Mouse (Mus musculus): Measurements from ENCODE around the gene Zfp189. TPM values are rescaled to one million over a fixed set of nuclear protein-coding genes. Genes with fewer than 3 reads are reported as not detected.
"Not testable (repeated sequence)": the region's sequence is repeated elsewhere in the genome, so short reads cannot be mapped to it uniquely, and the experiment has no call there.

Zfp189 gene
- polyA plus RNA-seq, 1 experiment from 2014 or later: 2.1 TPM

DNA sequence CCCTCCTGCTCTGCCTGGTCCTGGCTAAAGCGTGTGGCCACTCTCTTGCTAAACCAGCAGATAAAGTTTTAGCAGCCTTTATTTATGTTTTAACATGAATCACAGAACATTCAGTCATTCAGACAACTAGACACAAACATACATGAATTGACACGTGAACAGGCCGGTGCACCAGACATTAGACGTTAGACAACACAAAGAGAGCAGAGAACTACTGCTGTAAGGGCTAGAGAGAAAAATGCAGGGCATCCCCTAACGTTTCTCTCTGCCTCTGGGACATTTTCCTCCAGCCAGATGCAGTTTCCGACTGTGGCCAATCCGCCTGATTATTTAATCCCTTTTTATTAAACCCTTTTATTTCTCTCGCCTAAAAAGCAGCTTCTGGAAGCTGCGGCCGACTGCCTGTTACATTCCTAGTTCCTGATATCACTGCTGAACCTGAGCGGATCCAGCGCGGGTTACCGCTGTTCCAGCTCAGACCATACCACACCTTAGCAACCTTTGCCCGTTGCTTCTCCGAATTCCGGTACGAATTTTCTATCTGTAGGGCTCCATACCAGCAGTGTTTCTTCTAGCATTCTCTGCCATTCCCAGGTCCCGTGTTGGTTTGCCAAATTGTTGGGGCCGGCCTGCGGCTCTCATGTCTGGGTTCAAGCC, 40.7 kb upstream of the Zfp189 start:
- peak; percentile 65 for ATAC-seq (ENCODE audit: low FRiP score, low TSS enrichment)
- WGBS: 11% methylated on average over 21 of the region's 21 CpGs

GRCm38 (mm10) chr4:49480896-49481295, 40.1 kb upstream of the Zfp189 start:
- no peak overlapping the region for H3K9ac ChIP-seq (ENCODE audit: low read length)
- no peaks in the 10 kb centered on the region for H3K27me3 ChIP-seq (ENCODE audit: control insufficient read depth, insufficient read depth, low read length)
- DNase-seq (ENCODE audit: low spot score): peak; percentile 77
- no peak for TF ChIP-seq CTCF (IDR thresholded peaks at IDR 0.05; ENCODE audit: low read depth)
- no peak for TF ChIP-seq EP300 (optimal IDR thresholded peaks at IDR 0.05)
- H3K36me3 ChIP-seq (ENCODE audit: control insufficient read depth, insufficient read depth, low read length): no peaks in the 10 kb centered on the region
- peak overlapping the region; percentile 45 for H3K4me2 ChIP-seq (replicated peaks; ENCODE audit: low read depth)
- 35% methylated on average over 3 of the region's 3 CpGs for WGBS
- H3K9me3 ChIP-seq (ENCODE audit: control insufficient read depth, low read length): no peaks in the 10 kb centered on the region
- ATAC-seq (ENCODE audit: low FRiP score, low TSS enrichment): peak; percentile 88
- H3K4me1 ChIP-seq (replicated peaks; ENCODE audit: control insufficient read depth, insufficient read depth): no peaks in the 10 kb centered on the region
- peak overlapping the region; percentile 69 for H3K27ac ChIP-seq (replicated peaks)
- H3K4me3 ChIP-seq (ENCODE audit: low read depth, low read length): 0 out of 2 replicates have a peak overlapping the region, but pooled peaks have one; percentile 27

More for the DNA sequence above, 40.7 kb upstream of the Zfp189 start:
- Histone ChIP-seq H3K36me3 (ENCODE audit: control insufficient read depth, insufficient read depth, low read length) (no peaks in the 10 kb centered on the region), H3K4me2 (replicated peaks; ENCODE audit: low read depth) (peak overlapping the region; percentile 45), H3K4me1 (replicated peaks; ENCODE audit: control insufficient read depth, insufficient read depth) (no peaks in the 10 kb centered on the region), H3K27me3 (ENCODE audit: control insufficient read depth, insufficient read depth, low read length) (no peaks in the 10 kb centered on the region), H3K9me3 (ENCODE audit: control insufficient read depth, low read length) (no peaks in the 10 kb centered on the region), H3K4me3 (ENCODE audit: low read depth, low read length) (peak overlapping the region; percentile 27), H3K9ac (ENCODE audit: low read length) (0 out of 2 replicates have a peak overlapping the region, but pooled peaks have one; percentile 9), H3K27ac (replicated peaks) (peak overlapping the region; percentile 69)
- DNase-seq (ENCODE audit: low spot score): peak; percentile 64
- TF ChIP-seq EP300 (optimal IDR thresholded peaks at IDR 0.05): no peak
- TF ChIP-seq CTCF (IDR thresholded peaks at IDR 0.05; ENCODE audit: low read depth): no peak

DNA sequence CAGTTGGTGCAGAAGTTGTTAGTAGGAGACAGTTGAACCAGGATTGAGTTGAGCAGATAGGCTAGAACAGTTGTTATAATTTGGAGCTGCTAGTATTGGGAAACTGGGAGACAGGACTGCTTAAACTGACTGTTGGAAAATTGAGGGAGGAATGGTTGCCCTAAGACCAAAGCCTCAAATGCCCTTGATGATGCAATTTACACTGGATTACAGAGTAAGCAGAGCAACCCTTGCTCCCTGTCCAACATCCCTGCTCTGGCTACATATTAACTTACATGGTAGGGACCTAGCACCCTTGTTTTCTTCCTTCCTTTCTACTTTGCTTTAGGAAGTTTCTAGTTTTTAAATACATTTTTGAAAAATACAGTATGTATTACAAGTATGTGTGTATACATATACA, 35.5 kb upstream of the Zfp189 start:
- Histone ChIP-seq H3K4me1 (replicated peaks; ENCODE audit: control insufficient read depth, insufficient read depth) (no peaks in the 10 kb centered on the region), H3K9me3 (ENCODE audit: control insufficient read depth, low read length) (no peaks in the 10 kb centered on the region), H3K9ac (ENCODE audit: low read length) (no peak overlapping the region), H3K36me3 (ENCODE audit: control insufficient read depth, insufficient read depth, low read length) (no peaks in the 10 kb centered on the region), H3K27me3 (ENCODE audit: control insufficient read depth, insufficient read depth, low read length) (no peaks in the 10 kb centered on the region), H3K4me3 (ENCODE audit: low read depth, low read length) (no peak overlapping the region), H3K27ac (replicated peaks) (no peak overlapping the region), H3K4me2 (replicated peaks; ENCODE audit: low read depth) (no peak overlapping the region)
- DNase-seq (ENCODE audit: low spot score) (no peak), ATAC-seq (ENCODE audit: low FRiP score, low TSS enrichment) (peak; percentile 73; the same call in 1 of the 2 replicates)
- TF ChIP-seq EP300 (optimal IDR thresholded peaks at IDR 0.05) (no peak), CTCF (IDR thresholded peaks at IDR 0.05; ENCODE audit: low read depth) (no peak)

DNA sequence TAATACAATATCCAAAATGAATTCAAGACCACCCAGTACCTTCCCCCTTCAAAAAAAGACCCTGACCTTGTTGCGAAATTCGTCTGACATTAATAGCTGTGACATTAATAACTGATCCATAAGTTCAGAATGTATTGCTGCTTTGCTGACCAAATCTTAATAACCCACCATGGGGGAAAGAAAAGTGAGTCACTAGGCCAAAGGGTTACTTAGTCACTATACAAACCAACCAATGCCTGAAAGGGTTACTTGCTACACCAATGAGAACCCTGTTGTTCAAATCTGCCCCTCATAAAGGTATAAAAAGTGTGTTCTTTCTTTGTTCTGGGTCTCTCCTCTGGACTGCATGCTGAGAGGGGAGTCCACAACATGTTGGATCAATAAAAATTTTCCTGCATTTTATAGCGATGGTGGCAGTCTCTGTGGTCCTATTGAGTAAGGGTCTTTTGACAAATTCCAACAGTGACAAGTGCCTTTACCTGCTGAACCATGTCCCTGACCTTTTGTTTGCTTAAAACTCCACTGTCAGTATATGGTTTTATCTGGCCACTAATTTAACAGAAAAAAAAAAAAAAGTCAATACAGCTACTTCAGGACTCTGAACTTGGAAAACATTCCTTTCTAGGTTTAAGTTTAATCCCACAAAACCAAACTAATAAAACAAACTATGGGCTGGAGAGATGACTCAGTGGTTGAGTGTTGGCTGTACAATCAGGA, 34.9 kb upstream of the Zfp189 start:
- H3K27ac ChIP-seq (replicated peaks): not testable (repeated sequence)

GRCm38 (mm10) chr4:49503563-49503962, 17.4 kb upstream of the Zfp189 start:
- no peak for TF ChIP-seq EP300 (optimal IDR thresholded peaks at IDR 0.05)
- TF ChIP-seq CTCF (IDR thresholded peaks at IDR 0.05; ENCODE audit: low read depth): no peak
- H3K4me3 ChIP-seq (ENCODE audit: low read depth, low read length): no peak overlapping the region
- no peaks in the 10 kb centered on the region for H3K9me3 ChIP-seq (ENCODE audit: control insufficient read depth, low read length)
- H3K27ac ChIP-seq (replicated peaks): no peak overlapping the region
- no peaks in the 10 kb centered on the region for H3K36me3 ChIP-seq (ENCODE audit: control insufficient read depth, insufficient read depth, low read length)
- ATAC-seq (ENCODE audit: low FRiP score, low TSS enrichment) (no peak), DNase-seq (ENCODE audit: low spot score) (no peak)
- H3K4me1 ChIP-seq (replicated peaks; ENCODE audit: control insufficient read depth, insufficient read depth): no peaks in the 10 kb centered on the region
- H3K27me3 ChIP-seq (ENCODE audit: control insufficient read depth, insufficient read depth, low read length): no peaks in the 10 kb centered on the region
- WGBS: 73% methylated on average over 1 of the region's 1 CpGs
- H3K9ac ChIP-seq (ENCODE audit: low read length): no peak overlapping the region
- no peak overlapping the region for H3K4me2 ChIP-seq (replicated peaks; ENCODE audit: low read depth)

More for the DNA sequence above, 34.9 kb upstream of the Zfp189 start:
- not testable (repeated sequence) for DNase-seq (ENCODE audit: low spot score); ATAC-seq (ENCODE audit: low FRiP score, low TSS enrichment); H3K4me2 ChIP-seq (replicated peaks; ENCODE audit: low read depth); H3K9ac ChIP-seq (ENCODE audit: low read length); H3K4me1 ChIP-seq (replicated peaks; ENCODE audit: control insufficient read depth, insufficient read depth); H3K36me3 ChIP-seq (ENCODE audit: control insufficient read depth, insufficient read depth, low read length); H3K27me3 ChIP-seq (ENCODE audit: control insufficient read depth, insufficient read depth, low read length); H3K4me3 ChIP-seq (ENCODE audit: low read depth, low read length); H3K9me3 ChIP-seq (ENCODE audit: control insufficient read depth, low read length)
- 73% methylated on average over 3 of the region's 3 CpGs for WGBS

GRCm38 (mm10) chr4:49506386-49506785, 14.6 kb upstream of the Zfp189 start, which contains the start of gene Baat:
Gene Baat (minus strand): TSS chr4:49506557.
- Histone ChIP-seq H3K36me3 (ENCODE audit: control insufficient read depth, insufficient read depth, low read length) (no peaks in the 10 kb centered on the region), H3K4me1 (replicated peaks; ENCODE audit: control insufficient read depth, insufficient read depth) (no peaks in the 10 kb centered on the region), H3K4me3 (ENCODE audit: low read depth, low read length) (no peak within 1 kb of the TSS), H3K27ac (replicated peaks) (no peak within 1 kb of the TSS), H3K27me3 (ENCODE audit: control insufficient read depth, insufficient read depth, low read length) (no peaks in the 10 kb centered on the region), H3K4me2 (replicated peaks; ENCODE audit: low read depth) (no peak within 1 kb of the TSS), H3K9ac (ENCODE audit: low read length) (no peak within 1 kb of the TSS), H3K9me3 (ENCODE audit: control insufficient read depth, low read length) (no peaks in the 10 kb centered on the region)
- no peak for DNase-seq (ENCODE audit: low spot score)
- ATAC-seq (ENCODE audit: low FRiP score, low TSS enrichment): no peak
- WGBS: 61% methylated on average over 3 of the region's 3 CpGs
- TF ChIP-seq EP300 (optimal IDR thresholded peaks at IDR 0.05) (no peak), CTCF (IDR thresholded peaks at IDR 0.05; ENCODE audit: low read depth) (no peak)
